Mouse (Mus musculus) bone marrow, adult 2 months (tissue): ENCODE results near the gene Ccl28.

Experiments used
- CTCF ChIP-seq: fragments of 200-500 bp; IDR thresholded peaks from 2 replicates; pipeline ENCODE4 v1.5.1; 2011; ENCODE audit warnings: low read length, control low read depth; ENCODE audit not compliant: control insufficient read depth, insufficient read depth
- POLR2A ChIP-seq: fragments of 200-500 bp; IDR thresholded peaks from 2 replicates; pipeline ENCODE4 v1.6.1; 2011; ENCODE audit warnings: low read depth, mild to moderate bottlenecking, control low read depth, low read length, borderline replicate concordance; ENCODE audit not compliant: control insufficient read depth

GRCm38 (mm10) chr13:119641145-119641544, 17.5 kb downstream of the Ccl28 start:
- no peak for TF ChIP-seq CTCF
- no peak for TF ChIP-seq POLR2A
